Mouse (Mus musculus) forebrain, embryonic 15.5 days (tissue): ENCODE measurements around the gene Vegfa. TPM values are rescaled to one million over a fixed set of nuclear protein-coding genes. Genes with fewer than 3 reads are reported as not detected.

Experiments used
- ATAC-seq: fragments of 200-750 bp; cut with Nextera tagmentation; replicated peaks from 2 replicates; pipeline ENCODE4 v1.8.0; 2017; ENCODE audit warnings: mild to moderate bottlenecking, moderate TSS enrichment, moderate library complexity
- H3K27ac ChIP-seq: fragments of 300-500 bp; sonication (generic); replicated peaks from 2 replicates; pipeline ENCODE4 v1.5.1; 2015; ENCODE audit warnings: mild to moderate bottlenecking, inconsistent platforms
- H3K27me3 ChIP-seq: fragments of 300-500 bp; sonication (generic); 2 replicates; pipeline ENCODE4 v1.6.1; 2015; ENCODE audit warnings: inconsistent platforms
- H3K36me3 ChIP-seq: fragments of 300-500 bp; sonication (generic); 2 replicates; pipeline ENCODE4 v1.6.1; 2015; ENCODE audit warnings: mild to moderate bottlenecking, inconsistent platforms
- H3K4me1 ChIP-seq: fragments of 300-500 bp; sonication (generic); 2 replicates; pipeline ENCODE4 v1.6.1; 2015; ENCODE audit warnings: inconsistent platforms
- H3K4me2 ChIP-seq: fragments of 300-500 bp; sonication (generic); replicated peaks from 2 replicates; pipeline ENCODE4 v1.6.1; 2015; ENCODE audit warnings: mild to moderate bottlenecking, inconsistent platforms
- H3K4me3 ChIP-seq: fragments of 300-500 bp; sonication (generic); 2 replicates; pipeline ENCODE4 v1.5.1; 2015; ENCODE audit warnings: mild to moderate bottlenecking, inconsistent platforms
- H3K9ac ChIP-seq: fragments of 300-500 bp; sonication (generic); replicated peaks from 2 replicates; pipeline ENCODE4 v1.6.1; 2015; ENCODE audit warnings: mild to moderate bottlenecking, inconsistent platforms
- H3K9me3 ChIP-seq: fragments of 300-500 bp; sonication (generic); 2 replicates; pipeline ENCODE4 v1.6.1; 2016; ENCODE audit warnings: inconsistent platforms
- WGBS: fragments of 180-500 bp; shearing (Covaris S2); methylation state at CpG from one replicate; pipeline ENCODE4 v1.1.7; 2015; ENCODE audit warnings: mixed read lengths; 5-methylcytosine and 5-hydroxymethylcytosine counted together
- polyA plus RNA-seq: library from polyadenylated mRNA; unstranded; fragments of >200 nt; fragmentation: Nextera tagmentation; extraction: Ambion mirVana; gene quantifications from 2 replicates; pipeline ENCODE4 v1.2.1, GENCODE M21; 2015

Gene Vegfa
- polyA plus RNA-seq, result 3.1 and 3.6 TPM in 2 replicates

DNA sequence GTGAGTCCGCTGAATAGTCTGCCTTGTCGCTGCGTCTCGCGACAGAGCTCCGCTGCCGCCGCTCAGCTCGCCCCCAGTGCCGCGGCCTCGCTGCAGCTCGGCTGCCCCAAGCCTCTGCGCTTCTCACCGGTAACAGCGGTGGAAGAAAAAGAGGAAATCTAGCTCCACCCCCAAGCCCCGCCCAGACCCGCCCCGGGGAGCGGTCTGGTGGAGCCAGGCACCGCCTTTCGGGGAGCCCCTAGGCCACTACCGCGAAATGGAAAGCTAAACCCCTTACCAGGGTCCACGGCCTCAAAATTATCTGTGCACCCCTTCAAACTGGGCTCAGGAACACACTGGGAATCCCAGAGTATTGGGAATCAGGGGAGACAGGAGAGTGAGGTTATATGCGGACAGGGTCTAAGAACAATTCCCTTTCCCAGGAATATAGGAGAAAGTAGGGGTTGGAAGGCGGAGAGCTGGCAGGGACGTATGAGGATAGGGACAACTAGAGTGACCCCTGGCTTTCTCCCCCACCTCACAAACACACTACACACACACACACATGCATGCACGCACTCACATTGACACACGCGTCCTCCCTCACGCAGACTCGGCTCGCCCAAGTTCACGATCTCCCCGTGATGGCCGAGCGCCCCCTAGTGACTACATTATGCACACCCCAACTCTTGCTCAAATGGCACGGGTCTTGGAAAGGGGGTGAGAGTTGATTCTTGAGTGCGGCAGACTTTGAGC, at the start of gene Vegfa:
Vegfa (minus strand) TSS at position 113 of the 735 bp plus-strand sequence.
- H3K4me2 ChIP-seq, result peak within 1 kb of the TSS; percentile 96
- under 1% methylated on average over 40 of the region's 40 CpGs for WGBS
- no peaks in the 10 kb centered on the region for H3K9me3 ChIP-seq
- H3K27me3 ChIP-seq, result no peaks in the 10 kb centered on the region
- peak; percentile 90 for ATAC-seq
- no peaks in the 10 kb centered on the region for H3K36me3 ChIP-seq
- peaks cover 47% of the 10 kb centered on the region for H3K4me1 ChIP-seq
- peak within 1 kb of the TSS; percentile 92 for H3K4me3 ChIP-seq
- peak within 1 kb of the TSS; percentile 79 for H3K9ac ChIP-seq
- H3K27ac ChIP-seq, result peak within 1 kb of the TSS; percentile 91

DNA sequence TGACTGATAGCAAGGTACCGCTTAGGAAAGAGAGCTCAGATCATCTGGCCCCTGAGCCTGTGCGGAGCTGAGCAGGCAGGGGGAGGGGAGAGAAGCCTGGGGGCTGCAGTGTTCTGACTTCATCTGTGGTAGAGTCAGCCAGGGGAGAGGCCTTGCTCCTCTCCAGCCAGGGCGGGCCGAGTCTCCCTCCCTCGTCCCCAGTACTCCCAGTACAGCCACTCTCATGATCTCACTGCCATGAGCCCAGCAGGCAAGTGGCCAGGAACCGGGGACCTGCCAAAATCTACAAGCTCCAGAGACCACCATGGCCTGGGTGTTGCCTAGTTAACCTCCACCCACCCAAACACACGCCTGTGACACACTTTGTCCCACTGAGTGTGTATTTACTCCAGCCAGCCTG, 49.5 kb upstream of the Vegfa start:
- no peak overlapping the region for H3K27ac ChIP-seq
- H3K4me1 ChIP-seq, result peaks cover 19% of the 10 kb centered on the region
- ATAC-seq, result no peak
- H3K27me3 ChIP-seq, result no peaks in the 10 kb centered on the region
- no peak overlapping the region for H3K9ac ChIP-seq
- no peak overlapping the region for H3K4me3 ChIP-seq
- H3K4me2 ChIP-seq, result no peak overlapping the region
- no peaks in the 10 kb centered on the region for H3K9me3 ChIP-seq
- 60% methylated on average over 7 of the region's 7 CpGs for WGBS
- no peaks in the 10 kb centered on the region for H3K36me3 ChIP-seq

DNA sequence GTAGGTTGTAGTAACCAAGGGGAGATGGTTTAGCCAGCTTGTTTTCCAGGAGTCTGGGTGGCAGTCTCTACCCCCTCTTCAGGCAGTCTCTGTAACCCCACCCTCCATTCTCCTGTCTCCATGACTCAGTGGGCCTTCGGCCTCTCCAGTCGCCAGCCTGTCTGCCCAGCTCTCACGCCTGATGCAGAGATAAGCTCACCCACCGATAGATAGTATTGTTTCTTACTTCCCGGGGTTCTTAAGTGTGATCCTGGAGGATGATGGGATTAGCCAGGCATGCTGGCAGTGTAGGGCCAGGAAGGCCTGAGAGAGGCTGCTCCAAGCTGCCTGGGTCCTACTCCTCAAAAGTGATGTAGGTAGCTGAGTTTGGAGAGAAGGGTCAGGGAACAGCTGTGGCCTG, 48.9 kb upstream of the Vegfa start:
- 42% methylated on average over 5 of the region's 5 CpGs for WGBS
- Histone ChIP-seq H3K36me3 (no peaks in the 10 kb centered on the region), H3K4me1 (peaks cover 19% of the 10 kb centered on the region), H3K9ac (no peak overlapping the region), H3K27me3 (no peaks in the 10 kb centered on the region), H3K27ac (no peak overlapping the region), H3K4me2 (no peak overlapping the region), H3K4me3 (no peak overlapping the region), H3K9me3 (no peaks in the 10 kb centered on the region)
- ATAC-seq, result no peak

DNA sequence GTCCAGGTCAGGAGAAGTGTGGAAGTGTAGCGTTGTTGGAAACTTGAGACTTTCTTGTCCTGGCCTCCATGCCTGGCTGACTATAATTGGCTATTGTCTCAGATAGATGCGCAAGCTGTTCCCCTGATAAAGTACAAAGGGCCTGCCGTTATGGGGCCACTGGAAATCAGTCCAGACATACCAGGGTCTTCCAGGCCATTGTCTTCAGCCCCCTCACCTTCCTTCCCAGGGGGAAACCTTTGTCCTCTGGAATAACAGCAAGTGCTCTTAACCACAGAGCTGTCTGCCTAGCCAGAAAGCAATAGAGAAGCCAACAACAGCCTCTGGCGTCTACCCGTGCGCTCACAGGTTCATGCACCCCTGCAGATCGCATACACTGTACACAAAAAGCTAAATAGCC, 48.2 kb upstream of the Vegfa start:
- WGBS, result 36% methylated on average over 7 of the region's 7 CpGs
- H3K36me3 ChIP-seq, result no peaks in the 10 kb centered on the region
- no peak for ATAC-seq
- H3K9ac ChIP-seq, result no peak overlapping the region
- no peak overlapping the region for H3K4me3 ChIP-seq
- H3K27ac ChIP-seq, result no peak overlapping the region
- peaks cover 19% of the 10 kb centered on the region for H3K4me1 ChIP-seq
- no peaks in the 10 kb centered on the region for H3K9me3 ChIP-seq
- H3K4me2 ChIP-seq, result no peak overlapping the region
- H3K27me3 ChIP-seq, result no peaks in the 10 kb centered on the region

DNA sequence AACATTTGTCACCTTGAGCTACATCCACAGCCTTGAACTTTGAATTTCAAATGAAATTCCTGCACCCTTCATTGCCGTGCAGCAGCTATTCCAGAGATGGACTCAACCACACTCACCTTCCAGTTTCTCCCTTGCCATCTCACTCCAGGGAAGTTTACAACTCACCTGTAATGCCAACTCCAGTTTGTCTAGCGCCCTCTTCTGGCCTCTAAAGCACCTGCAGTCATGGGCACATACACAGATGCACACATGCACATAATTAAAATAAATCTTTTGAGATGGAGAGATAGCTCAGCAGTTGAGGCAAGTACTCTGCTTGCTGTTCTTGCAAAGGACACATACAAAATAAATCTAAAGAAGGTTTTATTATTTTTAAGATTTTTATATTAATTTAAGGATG, 46.9 kb upstream of the Vegfa start:
- H3K36me3 ChIP-seq, result no peaks in the 10 kb centered on the region
- no peak overlapping the region for H3K4me2 ChIP-seq
- H3K27ac ChIP-seq, result no peak overlapping the region
- no peak overlapping the region for H3K9ac ChIP-seq
- H3K4me1 ChIP-seq, result peaks cover 10% of the 10 kb centered on the region
- no peak for ATAC-seq
- H3K9me3 ChIP-seq, result no peaks in the 10 kb centered on the region
- no peaks in the 10 kb centered on the region for H3K27me3 ChIP-seq
- WGBS, result 68% methylated on average over 2 of the region's 2 CpGs
- H3K4me3 ChIP-seq, result no peak overlapping the region

DNA sequence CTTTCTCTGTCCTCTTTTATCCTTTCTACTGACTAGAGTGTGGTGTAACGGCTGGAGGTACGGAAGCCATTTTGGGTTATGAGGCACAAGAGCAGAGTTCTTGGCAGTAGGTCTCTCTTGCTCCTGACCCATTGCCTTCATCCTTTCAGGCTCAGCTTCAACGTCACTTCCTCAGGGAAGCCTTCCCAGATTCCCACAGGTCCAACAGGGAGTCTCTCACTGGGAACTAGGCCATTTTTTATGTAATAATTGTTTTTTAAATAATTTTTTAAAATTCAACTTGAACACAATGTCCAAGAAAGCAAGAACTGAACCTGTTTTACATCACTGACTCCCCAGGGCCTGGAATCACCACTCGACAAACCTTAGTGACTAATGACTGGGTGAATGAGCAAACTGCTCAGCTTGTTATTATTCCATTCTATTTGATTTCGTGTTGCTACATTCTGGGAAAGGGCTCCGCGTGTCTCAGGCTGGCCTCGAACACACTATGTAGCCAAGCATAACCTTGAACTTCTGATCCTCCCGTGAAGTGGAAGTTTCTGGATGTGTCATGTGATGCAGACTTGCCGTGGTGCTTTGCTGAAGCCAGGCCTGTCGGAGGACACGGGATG, 45.9 kb upstream of the Vegfa start:
- Histone ChIP-seq H3K4me3 (no peak overlapping the region), H3K4me1 (peaks cover under 1% of the 10 kb centered on the region; the same call in 1 of the 2 replicates), H3K4me2 (no peak overlapping the region), H3K9me3 (no peaks in the 10 kb centered on the region), H3K9ac (no peak overlapping the region), H3K27ac (no peak overlapping the region), H3K36me3 (no peaks in the 10 kb centered on the region), H3K27me3 (no peaks in the 10 kb centered on the region)
- ATAC-seq, result no peak
- WGBS, result 91% methylated on average over 12 of the region's 12 CpGs

DNA sequence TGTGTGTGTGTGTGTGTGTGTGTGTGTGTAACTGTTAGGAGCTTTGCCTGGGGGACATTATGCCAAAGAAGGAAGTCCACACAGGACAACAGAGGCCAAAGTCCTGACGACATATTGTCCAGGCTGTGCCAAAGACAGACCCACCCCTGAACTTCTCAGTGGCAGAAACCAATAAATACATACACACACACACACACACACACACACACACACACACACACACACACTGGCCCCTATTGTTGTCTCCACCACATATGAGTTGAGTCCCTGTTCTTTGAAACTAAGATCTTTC, 44.0 kb upstream of the Vegfa start:
- Histone ChIP-seq H3K4me3 (no peak overlapping the region), H3K36me3 (no peaks in the 10 kb centered on the region), H3K4me2 (no peak overlapping the region), H3K9ac (no peak overlapping the region), H3K4me1 (no peaks in the 10 kb centered on the region), H3K27me3 (no peaks in the 10 kb centered on the region), H3K27ac (no peak overlapping the region), H3K9me3 (no peaks in the 10 kb centered on the region)
- no peak for ATAC-seq
- 30% methylated on average over 1 of the region's 1 CpGs for WGBS

DNA sequence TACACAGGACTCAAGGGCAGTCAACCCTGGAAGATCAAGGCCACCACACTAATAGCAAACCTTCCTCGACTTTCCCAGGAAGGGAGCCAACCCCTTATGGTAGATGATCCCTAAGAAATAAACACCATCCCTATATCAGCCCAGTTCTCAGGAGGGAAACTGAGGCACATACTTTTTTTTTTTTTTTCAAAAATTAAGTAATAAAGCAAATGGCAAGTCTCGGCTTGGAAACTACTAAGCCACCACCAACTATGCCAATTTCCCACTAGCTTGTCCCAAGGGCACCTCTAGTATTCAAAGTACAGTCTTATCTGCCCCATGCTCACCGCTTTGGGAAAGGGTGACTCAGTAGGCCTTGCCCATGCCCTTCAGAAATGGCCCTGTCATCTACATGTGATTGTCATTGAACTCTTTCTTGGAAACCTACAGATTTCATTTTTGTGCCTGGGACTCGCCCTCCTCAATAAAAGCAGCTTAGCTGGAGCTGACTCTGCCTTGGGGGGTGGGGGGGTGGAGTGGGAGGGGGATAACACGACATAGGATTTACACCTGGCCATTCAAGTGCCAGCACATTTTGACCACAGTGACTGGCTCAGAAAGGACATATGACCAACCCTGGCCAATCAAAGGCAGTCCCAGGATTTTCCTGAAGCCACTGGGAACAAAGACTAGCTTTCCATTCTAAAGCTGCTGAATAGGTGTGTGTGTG, 43.5 kb upstream of the Vegfa start:
- no peaks in the 10 kb centered on the region for H3K4me1 ChIP-seq
- no peak for ATAC-seq
- H3K4me3 ChIP-seq, result no peak overlapping the region
- H3K9me3 ChIP-seq, result no peaks in the 10 kb centered on the region
- no peak overlapping the region for H3K9ac ChIP-seq
- H3K36me3 ChIP-seq, result no peaks in the 10 kb centered on the region
- no peak overlapping the region for H3K4me2 ChIP-seq
- H3K27me3 ChIP-seq, result no peaks in the 10 kb centered on the region
- WGBS, result 67% methylated on average over 5 of the region's 5 CpGs
- no peak overlapping the region for H3K27ac ChIP-seq

DNA sequence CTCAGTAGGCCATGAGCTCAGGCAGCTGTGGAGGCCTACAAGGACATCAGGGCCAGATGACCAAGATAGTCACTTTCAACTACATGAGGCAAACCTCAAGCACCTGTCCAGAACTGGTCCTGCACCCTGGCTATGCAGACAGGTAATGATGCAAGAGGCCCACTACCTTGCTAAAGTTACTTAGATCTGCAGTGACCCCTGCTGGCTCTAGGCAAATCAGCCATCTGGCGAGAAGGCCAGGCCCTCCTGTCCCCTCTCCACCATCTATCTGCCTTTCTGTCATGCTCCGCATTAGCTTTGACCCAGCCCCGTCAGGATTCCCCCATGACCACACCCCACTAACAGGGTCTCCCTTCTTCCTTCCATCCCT, 42.9 kb upstream of the Vegfa start:
- WGBS, result 63% methylated on average over 3 of the region's 3 CpGs
- H3K27ac ChIP-seq, result no peak overlapping the region
- no peaks in the 10 kb centered on the region for H3K9me3 ChIP-seq
- H3K36me3 ChIP-seq, result no peaks in the 10 kb centered on the region
- H3K4me1 ChIP-seq, result no peaks in the 10 kb centered on the region
- no peak overlapping the region for H3K4me3 ChIP-seq
- H3K27me3 ChIP-seq, result no peaks in the 10 kb centered on the region
- H3K4me2 ChIP-seq, result no peak overlapping the region
- ATAC-seq, result no peak
- H3K9ac ChIP-seq, result no peak overlapping the region

DNA sequence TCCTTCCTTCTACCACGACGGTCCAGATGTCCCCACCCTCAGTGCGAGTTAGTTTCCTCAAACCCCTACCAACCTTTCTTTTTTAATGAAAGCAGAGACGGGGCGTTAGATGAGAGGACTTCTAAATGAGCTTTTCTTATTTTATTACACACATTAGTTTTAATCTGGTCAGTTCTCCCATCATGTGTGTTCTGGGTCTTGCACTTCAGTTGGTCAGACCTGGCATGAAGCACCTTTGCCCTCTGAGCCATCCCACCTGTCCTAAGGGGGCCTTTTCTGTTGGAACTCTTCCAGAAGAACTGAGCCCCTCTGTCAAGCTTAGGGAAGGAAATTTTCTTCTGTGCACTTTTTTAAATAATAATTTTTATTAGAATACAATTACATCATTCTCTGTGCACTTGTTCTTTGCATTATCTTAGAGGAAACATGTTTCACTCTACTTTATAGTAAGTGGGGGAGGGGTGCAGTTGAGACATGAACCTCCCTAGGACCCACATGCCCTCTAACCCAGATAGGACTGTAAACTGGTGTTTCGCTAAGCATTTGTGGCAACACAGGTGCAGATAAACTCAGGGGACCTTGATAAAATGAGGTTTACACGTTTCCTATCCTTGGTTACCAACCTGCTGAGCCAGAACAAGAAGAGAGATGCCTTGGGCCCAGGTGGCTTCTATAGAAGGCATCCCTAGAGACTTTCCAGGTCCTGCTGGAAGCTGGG, 42.4 kb upstream of the Vegfa start:
- ATAC-seq, result no peak
- Histone ChIP-seq H3K9ac (no peak overlapping the region), H3K9me3 (no peaks in the 10 kb centered on the region), H3K36me3 (no peaks in the 10 kb centered on the region), H3K4me2 (no peak overlapping the region), H3K27ac (no peak overlapping the region), H3K4me3 (no peak overlapping the region), H3K4me1 (no peaks in the 10 kb centered on the region), H3K27me3 (no peaks in the 10 kb centered on the region)
- WGBS, result 77% methylated on average over 7 of the region's 7 CpGs

DNA sequence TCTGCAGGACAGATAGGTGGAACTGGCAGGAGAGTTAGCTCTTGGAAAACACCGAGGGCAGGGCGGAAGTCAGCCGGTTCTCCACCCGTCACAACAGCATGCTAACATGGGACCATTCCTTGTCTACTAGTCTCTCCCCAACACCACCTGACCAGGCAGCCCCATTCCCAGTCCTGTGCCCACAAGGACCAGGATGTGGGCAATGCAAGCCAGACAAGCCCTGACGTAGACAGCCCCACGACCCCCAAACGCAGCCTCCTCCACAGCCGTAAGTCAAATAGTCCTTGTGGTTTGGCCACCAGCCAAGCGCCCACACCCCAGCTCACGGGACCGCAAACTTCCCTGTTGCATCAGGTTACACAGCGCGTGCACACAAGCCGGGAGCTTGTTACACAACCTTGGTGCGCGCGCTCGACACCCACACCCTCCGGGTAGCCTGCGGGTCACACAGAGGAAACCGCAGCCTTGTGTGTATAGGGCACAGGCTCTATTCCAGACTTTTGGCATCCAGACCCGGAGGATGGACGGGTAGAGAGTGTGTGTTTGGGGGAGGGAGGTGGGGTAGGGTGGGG, 41.6 kb upstream of the Vegfa start:
- ATAC-seq, result no peak; the same call in 1 of the 2 replicates

DNA sequence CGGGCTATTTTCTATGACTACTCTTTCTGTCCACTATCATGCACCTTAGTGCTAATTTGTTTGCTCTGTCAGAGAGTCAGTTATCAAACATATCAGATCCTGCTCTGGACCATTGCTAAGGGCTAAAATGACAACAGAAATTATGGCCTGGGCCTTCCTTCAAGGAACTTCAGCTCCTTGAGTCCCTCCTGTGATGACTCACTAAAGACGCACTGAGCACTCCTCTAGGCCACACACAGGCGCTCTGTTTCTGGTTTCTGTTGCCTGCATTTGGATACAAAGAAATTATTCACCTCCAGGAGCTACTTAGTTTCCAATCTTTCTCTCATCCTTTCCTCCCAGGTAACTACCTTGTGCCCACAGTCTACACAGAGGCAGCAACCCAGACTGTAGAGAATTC, 39.4 kb upstream of the Vegfa start:
- H3K4me3 ChIP-seq, result no peak overlapping the region
- H3K4me1 ChIP-seq, result no peaks in the 10 kb centered on the region
- H3K27me3 ChIP-seq, result no peaks in the 10 kb centered on the region
- H3K4me2 ChIP-seq, result no peak overlapping the region
- no peak overlapping the region for H3K27ac ChIP-seq
- no peak for ATAC-seq
- no peaks in the 10 kb centered on the region for H3K36me3 ChIP-seq
- no peaks in the 10 kb centered on the region for H3K9me3 ChIP-seq
- H3K9ac ChIP-seq, result no peak overlapping the region
- 97% methylated on average over 3 of the region's 3 CpGs for WGBS

More for the DNA sequence above, 41.6 kb upstream of the Vegfa start:
- WGBS, result 76% methylated on average over 23 of the region's 23 CpGs
- Histone ChIP-seq H3K9ac (no peak overlapping the region), H3K9me3 (no peaks in the 10 kb centered on the region), H3K36me3 (no peaks in the 10 kb centered on the region), H3K4me2 (no peak overlapping the region), H3K27me3 (no peaks in the 10 kb centered on the region), H3K4me3 (no peak overlapping the region), H3K4me1 (no peaks in the 10 kb centered on the region), H3K27ac (no peak overlapping the region)
